Mouse (Mus musculus) forebrain, embryonic 14.5 days (tissue): ENCODE data around the gene Glrp1. TPM values are rescaled to one million over a fixed set of nuclear protein-coding genes. Genes with fewer than 3 reads are reported as not detected.

Source experiments
- polyA plus RNA-seq: library from polyadenylated mRNA; unstranded; fragments of >200 nt; fragmentation: Nextera tagmentation; extraction: Ambion mirVana; gene quantifications from 2 replicates; pipeline ENCODE4 v1.2.1, GENCODE M21; 2014

The Glrp1 gene
- polyA plus RNA-seq, 1 experiment from 2014 or later, result not detected

Other genes with a start within 250 kb of the Glrp1 start
- gene Hjurp, start 232.4 kb downstream of the Glrp1 start, polyA plus RNA-seq, result 64.5 and 76.3 TPM in 2 replicates
- gene Trpm8, start 232.4 kb downstream of the Glrp1 start, polyA plus RNA-seq, result not detected in 2 replicates
- 0.32 and 0.38 TPM in 2 replicates for gene Spp2, start 103.1 kb downstream of the Glrp1 start, polyA plus RNA-seq
- gene Arl4c, start 192.2 kb upstream of the Glrp1 start, polyA plus RNA-seq, result 16.3 and 17.4 TPM in 2 replicates